Mouse (Mus musculus): ENCODE results near the gene Pclaf.

The Pclaf gene

DNA sequence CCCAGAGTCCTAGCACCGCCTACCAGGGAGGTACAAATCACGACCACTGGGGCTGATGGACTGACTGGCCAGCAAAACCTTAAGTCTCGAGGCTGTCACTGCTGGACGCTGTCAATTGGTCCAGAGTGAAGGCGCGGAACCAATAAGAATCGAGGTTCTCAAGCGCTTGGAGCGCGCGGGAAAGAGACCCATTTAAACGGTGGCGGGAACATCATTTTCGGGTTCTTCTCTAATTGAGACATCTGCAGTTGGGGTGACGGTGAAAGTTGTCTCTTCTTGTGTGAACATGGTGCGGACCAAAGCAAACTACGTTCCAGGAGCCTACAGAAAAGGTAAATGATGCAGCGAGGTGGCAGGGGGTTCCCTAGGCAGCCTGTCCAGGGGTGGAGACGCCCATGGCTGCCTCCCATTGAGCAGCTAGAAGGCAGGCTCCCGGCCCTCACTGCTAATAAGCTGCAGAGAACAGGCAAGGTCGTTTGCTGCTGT, at the start of gene Pclaf:
Gene Pclaf, plus strand, starts transcription at position 95 of the 486 bp plus-strand sequence.
- no peak for DNase-seq

DNA sequence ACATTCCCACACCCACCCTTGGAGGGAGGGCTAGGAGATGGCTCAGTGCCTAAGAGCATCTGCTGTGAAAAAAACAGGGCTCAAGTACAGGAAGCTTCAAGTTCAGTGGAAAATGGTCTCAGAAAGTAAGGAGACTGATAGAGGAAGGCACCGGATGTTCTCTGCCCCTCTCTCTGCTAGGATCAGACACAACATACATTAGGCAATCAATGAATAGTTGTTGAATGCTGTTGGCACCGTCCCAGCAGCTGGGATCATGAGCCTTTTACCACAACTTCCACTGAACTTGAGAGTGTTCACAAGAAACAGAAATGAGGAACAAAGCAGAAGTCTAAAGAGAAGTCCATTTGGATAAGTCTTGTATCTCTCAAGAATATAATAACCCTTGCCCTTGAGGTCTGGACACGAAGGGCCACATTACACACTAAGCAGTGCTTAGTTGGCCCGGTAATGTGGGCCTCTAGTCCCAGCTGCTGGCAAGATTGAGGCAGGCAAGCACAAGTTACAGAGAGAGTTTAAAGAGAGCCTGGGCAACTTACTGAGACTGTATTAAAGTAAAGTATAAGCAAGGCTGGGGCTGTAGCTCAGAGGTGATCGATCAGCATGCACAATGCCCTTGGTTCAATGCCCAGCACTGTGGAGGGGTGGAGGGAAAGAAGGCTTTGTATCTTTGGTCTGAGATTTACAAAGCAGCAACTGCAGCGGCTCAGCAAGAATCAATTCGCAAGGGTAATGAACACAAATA, 45.4 kb upstream of the Pclaf start:
- DNase-seq, result no peak

DNA sequence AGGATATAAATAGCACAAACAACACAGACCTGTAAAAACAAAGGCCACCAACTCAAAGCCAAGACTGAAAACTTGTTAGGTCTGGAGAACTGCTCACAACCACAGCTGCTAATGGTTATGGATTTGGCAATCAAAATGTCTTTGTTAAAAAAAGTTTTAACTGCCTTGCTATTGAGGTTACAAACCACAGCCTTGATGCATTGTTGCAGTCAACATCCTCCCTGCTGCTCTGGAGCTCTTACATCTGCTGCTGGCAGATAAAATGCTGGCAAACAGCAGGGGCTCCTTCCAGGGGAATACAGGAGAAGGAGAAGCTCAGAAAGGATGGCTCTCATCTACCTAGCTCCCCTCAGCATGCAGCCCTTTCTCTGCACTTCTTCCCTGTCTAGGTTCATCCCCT, 41.9 kb upstream of the Pclaf start:
- no peak for DNase-seq

DNA sequence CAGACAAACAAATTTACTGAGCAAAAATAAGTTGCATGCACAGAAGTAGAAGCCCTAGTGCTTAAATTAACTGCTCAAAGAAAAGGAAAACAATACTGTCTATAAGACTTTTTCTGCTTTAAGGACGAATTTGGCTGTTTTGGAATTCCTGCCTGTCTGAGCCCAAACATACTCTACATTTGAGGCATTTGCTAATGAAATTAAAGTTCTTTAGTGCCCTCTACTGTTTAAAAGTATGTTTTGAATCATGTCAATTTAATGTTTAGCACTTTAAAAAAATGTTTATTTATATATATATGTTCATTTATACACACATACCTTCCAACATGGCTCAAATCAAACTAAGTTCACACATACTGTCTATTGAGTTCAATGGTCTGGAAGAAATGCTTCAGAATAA, 39.8 kb upstream of the Pclaf start:
- DNase-seq, result no peak

DNA sequence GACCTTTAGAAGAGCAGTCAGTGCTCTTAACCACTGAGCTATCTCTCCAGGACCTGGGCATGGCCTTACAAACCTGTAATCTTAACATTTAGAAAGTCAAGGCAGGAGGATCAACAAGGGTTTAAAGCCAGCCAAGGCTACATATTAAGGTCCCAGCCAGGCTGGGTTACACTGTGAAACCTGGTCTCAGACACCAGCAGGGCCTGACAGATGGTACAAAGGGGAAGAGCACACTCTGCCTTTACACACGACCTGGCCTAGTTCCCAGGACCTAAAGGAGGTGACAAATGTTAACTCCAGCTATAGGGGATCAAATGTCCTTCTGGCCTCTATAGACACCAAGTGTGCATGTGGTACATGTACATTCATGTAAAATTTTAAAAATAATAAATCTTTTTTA, 30.4 kb upstream of the Pclaf start:
- peak; percentile 44 for DNase-seq

DNA sequence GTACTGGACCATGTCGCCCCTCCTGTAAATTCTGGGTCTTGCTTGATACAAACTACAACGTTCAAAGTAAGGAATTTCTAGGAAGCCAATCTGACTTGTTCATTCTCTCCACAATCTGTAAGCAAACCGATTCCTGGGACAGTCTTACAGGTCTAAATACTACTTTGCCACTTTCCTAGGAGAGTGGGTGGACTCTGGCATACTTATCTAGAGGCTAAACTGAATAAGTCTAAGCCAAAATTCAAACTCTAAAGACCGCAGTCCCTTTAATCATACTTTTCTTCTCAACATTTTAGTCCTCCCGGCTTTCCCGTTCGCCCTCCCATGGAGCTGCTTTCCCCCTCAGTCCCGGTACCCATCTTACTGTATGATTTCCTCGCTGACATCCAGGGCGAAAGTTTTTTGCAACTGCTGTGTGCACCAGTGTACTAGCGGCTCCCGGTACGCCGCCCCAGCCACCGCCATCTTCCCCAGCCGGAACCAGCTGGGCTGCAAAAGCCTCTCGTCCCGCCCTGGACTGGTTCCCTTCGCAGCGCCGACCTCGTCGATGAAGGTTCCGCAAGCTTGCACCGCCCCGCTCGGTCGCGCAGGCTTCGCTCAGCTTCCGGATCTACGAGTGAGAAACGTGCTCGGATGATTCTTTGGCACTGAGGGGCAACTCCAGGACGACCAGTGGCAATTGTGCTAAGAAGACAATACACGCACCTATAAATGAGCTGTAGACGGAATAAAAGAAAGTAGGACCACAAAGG, 5.3 kb upstream of the Pclaf start:
- peak; percentile 88 for DNase-seq

DNA sequence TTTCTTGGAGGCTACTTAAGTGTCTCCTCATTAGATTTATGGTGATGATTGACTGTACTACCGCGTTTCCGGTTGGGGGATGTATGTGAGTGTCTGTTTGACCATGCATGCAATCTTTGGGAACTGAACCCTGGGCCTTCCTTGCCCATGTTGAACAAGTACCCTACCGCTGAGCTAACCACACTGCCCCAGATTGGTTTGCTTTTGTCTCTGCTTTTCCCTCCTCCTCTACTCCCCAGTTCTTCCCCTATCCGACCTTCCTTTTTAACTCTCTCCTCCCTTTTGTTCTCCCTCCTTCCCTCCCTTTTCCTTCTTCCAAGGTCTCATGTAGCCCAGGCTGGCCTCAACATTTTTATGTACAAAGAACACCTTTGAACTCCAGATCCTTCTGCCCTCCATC, 1.1 kb downstream of the Pclaf start:
- DNase-seq, result no peak

DNA sequence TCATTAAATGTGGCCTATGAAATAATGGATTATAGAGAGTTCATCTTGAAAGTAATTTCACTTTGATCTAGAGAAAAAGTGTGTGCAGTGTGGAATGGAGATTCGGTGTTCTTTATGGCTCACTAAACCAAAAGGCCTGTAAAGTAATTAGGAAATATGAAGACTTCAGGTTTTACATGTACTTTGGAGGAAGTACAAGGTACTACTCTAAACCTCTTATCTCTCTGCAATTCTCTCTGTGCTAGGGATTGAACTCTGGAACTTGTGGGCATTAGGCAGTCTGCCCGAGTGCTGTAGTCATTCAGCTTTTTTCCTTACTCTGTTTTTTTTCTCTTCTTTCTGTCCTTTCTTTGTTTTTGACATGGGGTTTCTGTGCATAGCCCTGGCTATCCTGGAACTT, 6.9 kb downstream of the Pclaf start:
- no peak for DNase-seq

DNA sequence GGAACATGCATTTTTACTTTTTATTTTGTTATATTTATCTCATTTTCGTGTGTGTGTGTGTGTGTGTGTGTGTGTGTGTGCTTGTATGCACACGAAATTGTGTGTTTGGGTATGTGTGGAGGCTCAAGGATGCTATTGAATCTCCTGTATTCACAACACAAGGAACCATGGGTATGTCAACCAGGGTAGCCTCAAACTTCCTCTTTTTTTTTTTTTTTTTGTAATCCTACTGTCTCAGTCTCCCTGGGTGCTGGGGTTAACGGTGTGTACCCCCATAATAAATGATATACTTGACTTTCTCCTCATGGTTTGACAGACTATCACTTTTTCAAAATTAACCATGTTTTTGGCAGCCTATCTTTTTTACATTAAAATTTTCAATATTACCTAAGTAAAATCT, 12.8 kb downstream of the Pclaf start:
- DNase-seq, result no peak

DNA sequence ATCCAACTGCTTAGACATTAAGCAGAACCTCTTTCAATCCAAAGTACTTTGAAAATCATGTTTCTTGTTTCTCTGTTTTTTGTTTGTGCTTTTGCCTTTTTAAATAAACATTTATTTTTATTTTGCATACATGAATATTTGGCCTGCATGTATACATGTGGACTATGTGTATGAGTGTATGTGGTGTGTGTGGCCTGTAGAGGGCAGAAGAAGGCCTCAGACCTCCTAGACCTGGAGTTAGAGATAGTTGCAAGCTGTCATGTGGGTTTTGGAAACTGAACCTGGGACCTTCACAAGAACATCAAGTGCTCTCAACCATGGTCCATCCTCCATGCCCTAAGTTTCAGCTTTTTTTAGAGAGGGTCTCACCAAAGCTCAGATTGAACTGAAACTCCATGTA, 13.4 kb downstream of the Pclaf start:
- no peak for DNase-seq

DNA sequence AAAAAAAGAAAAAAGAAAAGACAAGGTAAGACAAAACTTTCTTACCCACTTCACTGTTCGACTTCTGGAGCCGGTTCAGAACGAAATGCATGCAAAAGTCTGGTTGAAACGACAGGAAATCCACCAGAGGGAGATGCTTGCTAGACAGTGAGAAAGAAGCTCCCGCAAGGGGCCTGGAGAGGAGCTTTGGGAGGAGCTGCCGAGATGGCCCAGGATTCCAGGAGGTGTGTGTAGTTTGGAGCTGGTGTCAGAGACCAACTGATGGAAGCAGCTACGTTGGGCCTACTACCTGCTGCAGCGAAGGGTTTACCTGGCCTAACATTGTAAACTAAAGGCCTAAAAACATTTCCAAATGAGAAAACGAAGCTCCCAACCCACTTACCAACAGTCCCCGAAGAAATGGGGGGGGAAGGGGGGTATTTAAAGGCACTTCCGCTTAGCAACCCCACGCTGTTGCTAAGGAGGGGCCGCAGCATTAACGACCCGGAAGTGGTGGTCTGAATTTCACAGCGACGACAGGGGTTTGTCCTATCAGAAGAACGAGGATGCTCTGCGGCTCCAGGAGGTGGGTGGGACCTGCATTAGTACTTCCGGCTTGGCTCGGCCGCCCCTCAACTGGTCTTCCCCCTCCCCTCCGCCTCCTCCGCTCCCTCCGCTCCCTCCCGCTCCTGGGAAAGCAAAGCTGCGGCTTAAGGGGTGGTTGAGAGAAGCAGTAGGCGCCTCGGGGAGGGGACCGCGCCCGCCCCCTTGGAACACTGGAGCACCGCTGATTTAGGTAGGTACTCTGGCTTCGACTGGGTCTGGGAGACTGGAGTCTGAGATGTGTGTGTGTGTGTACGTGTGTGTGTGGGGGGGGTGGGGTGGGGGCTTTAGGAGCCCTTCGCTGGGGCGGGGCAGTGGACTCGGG, 18.6 kb downstream of the Pclaf start, which contains the start of the genes Trip4 and Csnk1g1:
Gene Trip4, minus strand, starts transcription at position 401 of the 907 bp plus-strand sequence.
Gene Csnk1g1, plus strand, starts transcription at position 531 of the 907 bp plus-strand sequence.
- peak; percentile 98 for DNase-seq

DNA sequence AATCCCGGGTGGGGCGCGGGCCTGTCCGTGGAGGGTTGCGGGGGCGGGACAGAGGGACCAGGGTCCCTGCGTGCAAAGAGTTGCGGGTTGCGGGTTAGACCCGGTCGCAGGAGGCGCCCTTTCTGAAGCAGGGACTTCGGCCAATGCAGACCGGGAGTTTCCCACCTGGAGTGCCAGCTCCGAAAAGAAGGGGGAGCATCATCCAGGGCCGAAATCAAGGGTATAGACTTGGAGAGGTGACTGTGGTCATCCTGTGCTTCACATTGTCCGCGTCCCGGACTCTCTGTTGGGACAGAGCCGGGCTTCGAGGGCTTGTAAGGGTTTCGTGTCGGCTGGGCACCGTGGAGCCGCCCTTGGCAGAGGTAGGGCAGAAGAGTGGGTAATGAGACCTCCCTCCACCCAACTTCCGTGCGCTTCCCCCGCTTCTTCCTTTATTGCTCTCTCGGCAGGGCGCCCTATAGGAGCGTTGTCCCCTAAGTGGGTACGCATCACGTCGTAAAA, 19.3 kb downstream of the Pclaf start:
- DNase-seq, result peak; percentile 78

DNA sequence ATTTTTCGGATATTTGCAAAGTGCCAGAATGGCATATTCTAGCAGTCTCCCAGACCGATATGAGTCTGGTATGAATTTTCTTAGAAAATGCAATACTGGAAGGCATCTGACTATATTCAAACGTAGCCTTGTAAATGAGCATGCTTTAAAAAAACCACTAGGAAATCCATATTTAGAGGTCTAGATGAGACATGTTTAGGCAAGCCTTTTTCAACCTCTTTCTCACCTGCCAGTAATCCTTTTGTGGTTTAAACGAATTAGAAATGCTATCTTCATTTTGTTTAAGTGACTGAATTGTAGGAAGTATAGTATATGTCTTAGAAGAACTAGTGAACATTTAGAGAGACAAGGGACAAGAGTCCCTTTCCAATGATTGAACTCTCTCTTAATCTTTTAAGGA, 19.8 kb downstream of the Pclaf start:
- no peak for DNase-seq

DNA sequence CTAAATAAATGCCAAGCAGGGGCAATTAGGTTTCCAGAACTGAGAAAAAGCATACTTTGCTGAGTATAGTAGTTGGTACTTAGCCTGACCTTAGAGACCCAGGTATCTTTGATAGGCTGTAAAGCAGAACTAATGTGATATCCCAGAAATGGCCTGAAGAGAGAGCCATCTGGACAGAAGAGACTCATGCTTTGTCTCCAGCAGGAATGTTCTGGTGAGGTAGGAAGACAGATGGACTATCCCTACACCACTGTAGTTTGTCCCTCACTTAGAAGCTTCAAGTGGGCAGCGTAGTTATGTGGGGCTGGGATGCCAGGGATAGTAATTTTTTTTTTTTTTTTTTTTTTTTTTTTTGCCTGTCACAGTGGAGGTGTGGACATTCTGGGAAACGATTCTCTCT, 23.9 kb downstream of the Pclaf start:
- DNase-seq, result peak; percentile 74

DNA sequence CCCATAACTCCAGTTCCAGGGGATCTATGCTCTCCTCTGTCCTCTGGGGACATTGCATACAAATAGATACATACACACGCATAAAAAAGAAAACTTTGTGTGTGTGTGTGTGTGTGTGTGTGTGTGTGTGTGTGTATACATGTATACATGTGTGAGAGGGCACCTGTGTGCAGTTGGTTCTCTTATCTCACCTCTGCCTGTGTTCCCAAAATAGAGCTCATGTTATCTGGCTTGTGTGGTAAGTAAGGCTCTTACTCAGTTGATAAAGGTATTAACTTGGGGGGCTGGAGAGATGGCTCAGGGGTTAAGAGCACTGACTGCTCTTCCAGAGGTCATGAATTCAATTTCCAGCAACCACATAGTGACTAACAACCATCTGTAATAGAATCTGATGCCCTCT, 27.0 kb downstream of the Pclaf start:
- no peak for DNase-seq

DNA sequence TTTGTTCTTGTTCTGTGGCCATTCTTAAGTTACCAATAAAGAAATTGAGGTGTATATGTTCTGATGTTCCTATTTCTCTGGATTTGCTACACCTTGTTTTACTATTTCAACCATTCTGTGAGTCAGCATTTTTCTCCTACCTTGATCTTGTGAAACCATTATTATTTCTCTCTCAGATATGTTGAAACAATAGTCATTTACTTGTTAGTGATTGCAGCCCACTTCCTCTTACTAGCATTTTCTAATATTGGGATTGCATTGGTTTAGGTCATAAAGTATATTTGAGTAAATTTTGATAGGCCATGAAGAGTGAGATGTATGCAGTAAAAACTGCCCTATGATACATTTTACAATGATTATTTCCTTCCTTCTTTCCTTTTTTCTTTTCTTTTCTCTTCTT, 38.4 kb downstream of the Pclaf start:
- no peak for DNase-seq

DNA sequence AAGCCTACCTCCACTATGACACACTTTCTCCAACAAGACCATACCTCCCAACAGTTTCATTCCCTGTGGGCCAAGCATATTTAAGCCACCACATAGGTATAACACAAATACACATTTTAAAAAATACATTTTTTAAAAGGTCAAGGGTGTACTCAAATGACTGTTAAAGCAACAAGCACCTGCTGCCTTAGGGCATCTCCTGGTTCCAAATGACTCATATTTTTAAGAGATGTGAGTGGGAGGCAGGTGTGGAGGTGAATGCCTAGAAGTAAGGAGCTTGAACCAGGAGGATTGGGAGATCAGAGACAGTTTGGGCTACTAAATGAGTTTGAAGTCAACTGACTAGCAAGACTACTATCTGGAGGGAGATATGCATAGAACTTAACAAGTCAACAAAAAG, 39.8 kb downstream of the Pclaf start:
- no peak for DNase-seq

DNA sequence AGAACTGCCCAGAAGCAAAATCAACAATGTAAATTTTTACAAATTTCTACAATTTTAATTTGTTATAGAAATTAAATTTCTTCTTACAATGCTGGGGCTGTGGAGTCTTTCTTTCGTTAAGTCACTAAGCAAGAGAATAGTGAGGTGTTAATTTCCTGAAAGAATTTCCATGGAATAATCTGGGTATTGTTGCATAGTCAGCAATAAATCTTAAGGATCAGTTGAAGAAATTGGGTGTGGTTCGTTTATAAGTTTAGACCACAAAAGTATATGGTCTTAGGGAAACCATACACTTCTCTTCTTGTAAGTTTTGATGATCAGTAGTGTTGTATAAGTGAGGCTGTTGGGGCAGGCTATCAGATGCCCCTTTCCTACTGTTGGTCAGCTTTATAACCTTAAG, 47.5 kb downstream of the Pclaf start:
- DNase-seq, result no peak

DNA sequence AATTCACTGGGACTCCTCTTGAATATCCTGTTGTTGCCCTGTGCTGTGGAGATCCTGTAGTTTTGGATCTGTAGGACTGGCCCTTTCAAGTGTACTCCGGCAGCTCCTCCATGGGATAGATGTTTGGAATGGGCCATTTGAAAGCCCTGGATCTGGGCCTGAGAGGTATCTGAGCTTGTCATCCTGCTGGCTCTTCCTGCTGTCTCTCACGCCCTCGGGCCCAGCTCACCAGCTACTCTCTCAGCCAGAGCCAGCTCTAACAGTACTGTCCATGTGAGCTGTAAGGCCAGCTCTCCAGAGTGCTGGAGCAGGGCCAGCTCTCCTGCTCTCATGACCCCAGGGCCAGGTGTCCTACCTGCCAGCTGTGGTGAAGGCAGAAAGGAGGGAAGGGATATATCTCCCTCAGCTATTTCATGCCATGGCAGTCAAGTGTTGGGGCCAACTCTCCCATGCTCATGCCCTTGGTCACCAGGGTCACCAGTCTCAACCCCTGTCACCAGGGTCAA, 61.1 kb downstream of the Pclaf start:
- peak; percentile 16 for DNase-seq

Data from cerebellum, adult 9-11 months (tissue).